Mouse (Mus musculus): ENCODE data around the gene Zswim9. TPM values are rescaled to one million over a fixed set of nuclear protein-coding genes. Genes with fewer than 3 reads are reported as not detected.
"Not testable (repeated sequence)": the region's sequence is repeated elsewhere in the genome, so short reads cannot be mapped to it uniquely, and the experiment has no call there.

Zswim9 gene
- polyA plus RNA-seq, 1 experiment, result 9.4 TPM

GRCm38 (mm10) chr7:13295256-13295655, 16.7 kb upstream of the Zswim9 start:
- Histone ChIP-seq H3K36me3 (ENCODE audit: control insufficient read depth, insufficient read depth, low read length, poor library complexity, severe bottlenecking) (peaks cover 77% of the 10 kb centered on the region), H3K9ac (ENCODE audit: low read depth, poor library complexity, severe bottlenecking) (no peak overlapping the region)
- TF ChIP-seq POLR2A (IDR thresholded peaks at IDR 0.05; ENCODE audit: insufficient read depth, low read length) (no peak), EP300 (IDR thresholded peaks at IDR 0.05; ENCODE audit: insufficient read depth, low read depth, low read length) (no peak), CTCF (IDR thresholded peaks at IDR 0.05; ENCODE audit: low read depth, low read length) (no peak)

GRCm38 (mm10) chr7:13293878-13294855, 15.6 kb upstream of the Zswim9 start:
- Histone ChIP-seq H3K27me3 (ENCODE audit: control insufficient read depth, insufficient read depth, low read length, poor library complexity, severe bottlenecking) (no peaks in the 10 kb centered on the region), H3K4me1 (ENCODE audit: control insufficient read depth, insufficient read depth, low read length) (no peaks in the 10 kb centered on the region), H3K4me3 (ENCODE audit: low read depth, low read length) (no peak overlapping the region), H3K36me3 (ENCODE audit: control insufficient read depth, insufficient read depth, low read length, poor library complexity, severe bottlenecking) (peaks cover 78% of the 10 kb centered on the region), H3K9ac (ENCODE audit: low read depth, poor library complexity, severe bottlenecking) (no peak overlapping the region), H3K27ac (ENCODE audit: insufficient read depth, low read length) (no peak overlapping the region), H3K9me3 (replicated peaks; ENCODE audit: control insufficient read depth, insufficient read depth, low read length, poor library complexity, severe bottlenecking) (no peaks in the 10 kb centered on the region)
- TF ChIP-seq EP300 (IDR thresholded peaks at IDR 0.05; ENCODE audit: insufficient read depth, low read depth, low read length) (no peak), POLR2A (IDR thresholded peaks at IDR 0.05; ENCODE audit: insufficient read depth, low read length) (no peak), CTCF (IDR thresholded peaks at IDR 0.05; ENCODE audit: low read depth, low read length) (no peak)

More at GRCm38 (mm10) chr7:13295256-13295655, 16.7 kb upstream of the Zswim9 start:
- no peaks in the 10 kb centered on the region for H3K4me1 ChIP-seq (ENCODE audit: control insufficient read depth, insufficient read depth, low read length)
- H3K27ac ChIP-seq (ENCODE audit: insufficient read depth, low read length), result no peak overlapping the region
- H3K27me3 ChIP-seq (ENCODE audit: control insufficient read depth, insufficient read depth, low read length, poor library complexity, severe bottlenecking), result no peaks in the 10 kb centered on the region
- H3K4me3 ChIP-seq (ENCODE audit: low read depth, low read length), result no peak overlapping the region
- H3K9me3 ChIP-seq (replicated peaks; ENCODE audit: control insufficient read depth, insufficient read depth, low read length, poor library complexity, severe bottlenecking), result no peaks in the 10 kb centered on the region

- Histone ChIP-seq H3K9ac (ENCODE audit: low read depth, poor library complexity, severe bottlenecking) (no peak overlapping the region), H3K36me3 (ENCODE audit: control insufficient read depth, insufficient read depth, low read length, poor library complexity, severe bottlenecking) (peaks cover 86% of the 10 kb centered on the region), H3K27ac (ENCODE audit: insufficient read depth, low read length) (no peak overlapping the region), H3K4me1 (ENCODE audit: control insufficient read depth, insufficient read depth, low read length) (no peaks in the 10 kb centered on the region), H3K4me3 (ENCODE audit: low read depth, low read length) (no peak overlapping the region), H3K9me3 (replicated peaks; ENCODE audit: control insufficient read depth, insufficient read depth, low read length, poor library complexity, severe bottlenecking) (no peaks in the 10 kb centered on the region), H3K27me3 (ENCODE audit: control insufficient read depth, insufficient read depth, low read length, poor library complexity, severe bottlenecking) (no peaks in the 10 kb centered on the region)
- TF ChIP-seq CTCF (IDR thresholded peaks at IDR 0.05; ENCODE audit: low read depth, low read length), result no peak
- no peak for TF ChIP-seq EP300 (IDR thresholded peaks at IDR 0.05; ENCODE audit: insufficient read depth, low read depth, low read length)
- no peak for TF ChIP-seq POLR2A (IDR thresholded peaks at IDR 0.05; ENCODE audit: insufficient read depth, low read length)
Measured at GRCm38 (mm10) chr7:13291370-13291769, 12.8 kb upstream of the Zswim9 start.

- no peaks in the 10 kb centered on the region for H3K4me1 ChIP-seq (ENCODE audit: control insufficient read depth, insufficient read depth, low read length)
- no peak overlapping the region for H3K9ac ChIP-seq (ENCODE audit: low read depth, poor library complexity, severe bottlenecking)
- no peaks in the 10 kb centered on the region for H3K9me3 ChIP-seq (replicated peaks; ENCODE audit: control insufficient read depth, insufficient read depth, low read length, poor library complexity, severe bottlenecking)
- no peak for TF ChIP-seq POLR2A (IDR thresholded peaks at IDR 0.05; ENCODE audit: insufficient read depth, low read length)
- no peak for TF ChIP-seq EP300 (IDR thresholded peaks at IDR 0.05; ENCODE audit: insufficient read depth, low read depth, low read length)
- TF ChIP-seq CTCF (IDR thresholded peaks at IDR 0.05; ENCODE audit: low read depth, low read length), result no peak
- H3K4me3 ChIP-seq (ENCODE audit: low read depth, low read length), result no peak overlapping the region
- no peaks in the 10 kb centered on the region for H3K27me3 ChIP-seq (ENCODE audit: control insufficient read depth, insufficient read depth, low read length, poor library complexity, severe bottlenecking)
- H3K36me3 ChIP-seq (ENCODE audit: control insufficient read depth, insufficient read depth, low read length, poor library complexity, severe bottlenecking), result peaks cover 84% of the 10 kb centered on the region
- no peak overlapping the region for H3K27ac ChIP-seq (ENCODE audit: insufficient read depth, low read length)
Measured at GRCm38 (mm10) chr7:13290041-13290675, 11.6 kb upstream of the Zswim9 start.

GRCm38 (mm10) chr7:13288621-13289020, 10.1 kb upstream of the Zswim9 start:
- TF ChIP-seq EP300 (IDR thresholded peaks at IDR 0.05; ENCODE audit: insufficient read depth, low read depth, low read length), result no peak
- TF ChIP-seq CTCF (IDR thresholded peaks at IDR 0.05; ENCODE audit: low read depth, low read length), result peak; percentile 4
- peaks cover 84% of the 10 kb centered on the region for H3K36me3 ChIP-seq (ENCODE audit: control insufficient read depth, insufficient read depth, low read length, poor library complexity, severe bottlenecking)
- H3K9ac ChIP-seq (ENCODE audit: low read depth, poor library complexity, severe bottlenecking), result no peak overlapping the region
- H3K27ac ChIP-seq (ENCODE audit: insufficient read depth, low read length), result no peak overlapping the region
- no peaks in the 10 kb centered on the region for H3K4me1 ChIP-seq (ENCODE audit: control insufficient read depth, insufficient read depth, low read length)
- H3K27me3 ChIP-seq (ENCODE audit: control insufficient read depth, insufficient read depth, low read length, poor library complexity, severe bottlenecking), result no peaks in the 10 kb centered on the region
- H3K4me3 ChIP-seq (ENCODE audit: low read depth, low read length), result no peak overlapping the region
- H3K9me3 ChIP-seq (replicated peaks; ENCODE audit: control insufficient read depth, insufficient read depth, low read length, poor library complexity, severe bottlenecking), result no peaks in the 10 kb centered on the region

- Histone ChIP-seq H3K4me3 (ENCODE audit: low read depth, low read length) (peak overlapping the region; percentile 88), H3K36me3 (ENCODE audit: control insufficient read depth, insufficient read depth, low read length, poor library complexity, severe bottlenecking) (peaks cover 22% of the 10 kb centered on the region)
- not testable (repeated sequence) for H3K27ac ChIP-seq (ENCODE audit: insufficient read depth, low read length); H3K9me3 ChIP-seq (replicated peaks; ENCODE audit: control insufficient read depth, insufficient read depth, low read length, poor library complexity, severe bottlenecking); H3K4me1 ChIP-seq (ENCODE audit: control insufficient read depth, insufficient read depth, low read length); H3K27me3 ChIP-seq (ENCODE audit: control insufficient read depth, insufficient read depth, low read length, poor library complexity, severe bottlenecking); H3K9ac ChIP-seq (ENCODE audit: low read depth, poor library complexity, severe bottlenecking)
Measured at GRCm38 (mm10) chr7:13278957-13279356, 436 bp upstream of the Zswim9 start.

Measured in ES-Bruce4 (cell line).